Mouse (Mus musculus) urinary bladder, postnatal 25 days (tissue): ENCODE data around the gene Eef1akmt1.

Experiments
- DNase-seq: peaks from one replicate; pipeline ENCODE4 v3.0.0; 2022; ENCODE audit warnings: low spot score

Eef1akmt1 gene

GRCm38 (mm10) chr14:57546557-57547021, 24.8 kb downstream of the Eef1akmt1 start:
- DNase-seq = no peak

DNA sequence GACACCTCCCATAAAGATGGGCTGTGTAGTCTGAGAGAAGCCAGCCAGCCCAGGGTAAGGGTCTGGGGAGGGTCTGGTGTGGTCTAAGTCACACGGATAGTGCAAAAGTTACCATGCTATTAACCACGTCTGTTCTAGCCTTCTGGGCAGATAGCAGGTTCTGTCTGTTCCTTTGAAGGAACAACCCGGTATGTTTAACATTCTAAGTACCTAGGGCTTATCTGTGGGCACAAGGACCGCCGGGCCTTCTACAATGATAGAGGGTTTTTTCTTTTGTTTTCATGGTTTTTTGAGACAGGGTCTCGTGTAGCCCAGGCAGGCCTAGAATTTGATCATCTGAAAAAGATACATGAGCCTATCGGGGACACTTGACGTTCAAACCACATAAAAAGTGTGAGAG, 25.3 kb downstream of the Eef1akmt1 start:
- DNase-seq = no peak

DNA sequence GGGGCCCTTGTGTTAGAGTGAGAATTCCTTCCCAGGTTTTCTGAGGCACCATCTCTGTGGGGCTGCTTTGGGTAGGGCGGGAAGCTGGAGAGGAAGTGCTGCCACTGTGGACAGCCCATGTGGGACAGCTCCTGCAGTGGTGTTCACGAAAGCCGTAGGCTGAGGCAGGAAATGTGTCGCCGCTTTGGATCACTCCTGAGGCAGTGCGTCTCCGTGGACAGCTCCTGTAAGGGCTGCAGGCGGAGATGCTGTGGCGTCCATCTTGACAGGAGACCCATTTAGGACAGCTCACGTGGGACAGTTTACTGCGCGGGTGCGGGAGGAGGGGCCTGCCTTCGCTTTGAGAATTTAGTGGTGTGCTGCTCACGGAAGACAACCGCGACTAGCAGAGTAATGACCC, 25.9 kb downstream of the Eef1akmt1 start:
- DNase-seq = no peak

DNA sequence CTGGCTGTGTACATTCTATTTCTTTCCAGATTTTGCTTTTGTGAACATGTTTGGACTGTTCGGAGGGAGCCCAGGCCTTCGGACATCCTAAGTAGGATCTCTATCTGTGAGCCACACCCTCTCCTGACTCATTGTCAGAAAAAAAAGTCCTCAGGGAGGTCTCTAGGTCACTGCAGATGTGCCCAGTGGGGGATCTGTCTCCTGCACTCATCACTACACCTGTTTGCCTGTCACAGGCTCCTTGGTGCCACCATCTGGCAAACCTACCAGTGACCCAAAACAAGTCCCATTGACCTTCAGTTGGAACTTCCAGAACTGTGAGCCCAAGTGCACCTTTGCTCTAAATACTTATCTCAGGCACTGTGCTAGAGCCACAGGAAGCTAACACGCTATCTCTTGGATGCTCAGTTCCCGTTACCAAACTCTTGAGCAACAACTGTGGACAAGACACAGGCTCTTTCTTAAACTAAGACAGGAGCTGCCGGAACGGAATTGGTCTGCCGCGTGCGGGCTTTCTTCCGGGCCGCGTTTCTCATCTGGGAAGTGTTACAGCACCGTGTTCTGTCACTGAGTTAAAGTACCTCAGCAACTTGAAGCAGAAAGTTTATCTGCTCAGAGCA, 27.9 kb downstream of the Eef1akmt1 start:
- DNase-seq = no peak

- DNase-seq = no peak
Measured at GRCm38 (mm10) chr14:57542231-57542630, 29.2 kb downstream of the Eef1akmt1 start.

DNA sequence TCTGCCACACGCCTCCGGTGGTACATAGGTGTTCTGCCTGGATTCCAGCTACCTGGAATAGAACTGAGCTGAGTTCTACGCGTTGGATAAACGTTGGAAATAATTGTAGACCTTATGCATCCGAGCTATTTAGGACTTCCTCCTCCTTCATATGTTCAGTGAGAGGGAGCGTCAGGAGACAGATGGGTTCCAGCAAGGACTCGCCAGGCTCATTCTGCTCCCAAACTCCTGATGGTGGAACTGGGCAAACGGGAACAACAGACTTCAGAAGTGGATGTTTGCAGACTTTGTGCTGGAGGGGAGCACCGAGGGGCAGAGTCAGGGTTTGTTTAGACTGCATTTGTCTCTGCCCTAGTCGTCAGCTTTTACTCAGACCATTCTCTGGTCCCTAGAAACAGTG, 30.7 kb downstream of the Eef1akmt1 start:
- DNase-seq = no peak

GRCm38 (mm10) chr14:57537261-57538015, 34.0 kb downstream of the Eef1akmt1 start:
- no peak for DNase-seq

DNA sequence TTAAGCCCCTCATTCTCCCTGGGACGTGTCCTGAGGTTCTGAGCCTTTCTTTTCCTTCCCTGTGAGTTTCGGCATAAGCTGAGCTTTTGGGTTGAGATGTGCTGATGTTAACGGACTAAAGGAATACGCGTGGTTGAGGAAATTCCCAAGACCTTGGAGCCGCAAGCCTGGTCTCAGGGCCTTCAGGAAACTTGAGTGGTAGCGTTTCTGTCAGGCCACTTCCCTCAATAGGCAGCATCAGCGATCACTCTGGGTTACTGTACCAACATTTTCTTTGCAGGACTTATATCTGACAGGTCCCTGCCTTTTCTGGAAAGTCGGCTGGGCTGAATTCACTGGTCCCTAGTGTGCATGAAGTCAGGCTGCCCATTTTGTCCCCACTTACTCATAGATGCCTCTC, 34.6 kb downstream of the Eef1akmt1 start:
- no peak for DNase-seq

- no peak for DNase-seq
Measured at GRCm38 (mm10) chr14:57535646-57536045, 35.8 kb downstream of the Eef1akmt1 start.

- DNase-seq = no peak
Measured at GRCm38 (mm10) chr14:57534961-57535360, 36.5 kb downstream of the Eef1akmt1 start.

GRCm38 (mm10) chr14:57534346-57534745, 37.1 kb downstream of the Eef1akmt1 start:
- no peak for DNase-seq

DNA sequence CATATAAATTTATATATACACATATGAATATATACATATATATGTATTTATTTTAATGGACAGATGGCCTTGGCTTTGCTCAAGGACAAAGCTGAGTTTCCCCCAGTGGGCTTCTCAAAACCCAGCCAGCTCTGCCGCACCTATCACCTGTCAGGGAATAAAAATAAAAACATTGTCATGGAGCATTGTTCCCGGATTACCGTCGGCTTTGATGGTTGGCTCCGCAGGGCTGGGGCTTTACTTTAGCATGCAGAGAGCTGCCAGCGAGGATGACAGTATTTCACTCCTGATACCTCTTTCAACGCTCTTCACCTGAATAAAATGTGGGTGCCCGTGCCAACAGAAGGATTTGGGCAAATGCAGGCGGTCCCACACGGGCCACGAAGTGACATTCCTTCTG, 37.6 kb downstream of the Eef1akmt1 start:
- no peak for DNase-seq

DNA sequence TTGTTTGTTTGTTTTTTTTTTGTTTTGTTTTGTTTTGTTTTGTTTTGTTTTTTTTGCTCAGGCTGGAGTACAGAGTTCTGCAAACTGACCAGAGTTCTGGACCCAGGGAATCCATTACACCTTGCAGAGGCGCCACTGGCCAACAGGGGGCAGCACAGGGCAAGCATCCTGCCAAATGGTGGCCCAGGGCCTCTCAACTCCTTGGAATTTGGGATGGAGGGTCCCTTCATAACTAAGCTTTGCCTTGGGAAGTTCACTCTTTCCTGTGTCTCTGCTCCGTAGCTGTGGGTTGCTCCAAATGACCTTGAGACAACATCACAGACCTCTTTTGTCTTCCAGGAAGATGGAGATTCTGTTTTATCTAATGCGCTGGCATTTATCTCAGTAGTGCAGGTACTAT, 38.2 kb downstream of the Eef1akmt1 start:
- DNase-seq = peak; percentile 69

- no peak for DNase-seq
Measured at GRCm38 (mm10) chr14:57532577-57532976, 38.8 kb downstream of the Eef1akmt1 start.

- DNase-seq = no peak
Measured at GRCm38 (mm10) chr14:57529786-57530515, 41.5 kb downstream of the Eef1akmt1 start.

DNA sequence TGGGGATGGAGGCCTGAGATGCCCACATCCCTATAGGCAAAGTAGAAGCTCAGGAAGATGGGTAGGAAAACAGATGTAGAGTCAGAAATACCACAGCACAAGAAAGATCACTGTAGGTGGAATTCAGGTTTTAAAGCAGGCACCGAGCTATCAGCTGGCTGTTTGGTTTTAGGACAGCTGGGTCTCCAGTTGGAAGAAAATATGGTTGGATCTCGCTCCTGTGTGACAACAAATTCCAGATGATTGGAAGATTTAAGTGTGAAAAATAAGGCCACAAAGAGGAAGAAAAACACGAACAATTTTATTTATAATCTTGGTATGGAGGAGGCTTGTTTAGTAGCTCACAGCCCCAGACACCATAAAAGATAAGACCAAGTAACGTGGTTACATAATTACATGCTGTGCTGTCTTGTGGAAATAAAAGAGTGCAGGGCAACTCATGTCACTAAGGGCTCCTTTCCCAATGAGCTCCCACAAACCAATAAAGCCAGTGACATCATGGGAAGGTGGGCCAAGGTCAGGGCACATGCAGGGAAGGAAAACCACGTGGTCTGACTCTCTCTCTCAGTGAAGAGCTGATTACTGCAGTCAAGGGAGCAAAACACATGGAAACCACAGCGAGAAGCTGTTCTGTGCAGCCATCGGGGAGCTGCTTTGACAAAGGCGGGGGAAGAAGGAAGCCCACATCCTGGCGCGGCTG, 42.2 kb downstream of the Eef1akmt1 start:
- DNase-seq = no peak

- no peak for DNase-seq
Measured at GRCm38 (mm10) chr14:57527598-57527997, 43.8 kb downstream of the Eef1akmt1 start.

DNA sequence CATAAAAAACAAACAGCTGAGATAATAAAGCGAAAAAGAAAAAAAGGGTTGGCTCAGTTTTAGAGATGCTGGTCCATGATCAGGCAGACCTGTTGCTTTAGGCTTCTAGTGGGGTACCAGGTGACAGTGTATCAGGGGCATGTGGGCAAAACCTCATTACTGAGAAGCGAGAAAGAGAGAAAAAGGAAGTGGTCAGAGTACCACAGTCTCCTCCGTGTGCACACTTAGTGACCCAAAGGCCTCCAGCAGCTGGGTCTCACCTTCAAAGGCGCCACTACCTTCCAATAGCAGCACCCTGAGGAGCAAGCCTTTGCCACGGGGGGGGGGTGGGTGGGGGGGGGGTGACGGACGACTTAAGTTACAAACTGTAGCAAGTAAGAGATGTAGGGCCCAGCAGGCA, 44.3 kb downstream of the Eef1akmt1 start:
- DNase-seq = no peak

GRCm38 (mm10) chr14:57526050-57526623, 45.3 kb downstream of the Eef1akmt1 start:
- no peak for DNase-seq

DNA sequence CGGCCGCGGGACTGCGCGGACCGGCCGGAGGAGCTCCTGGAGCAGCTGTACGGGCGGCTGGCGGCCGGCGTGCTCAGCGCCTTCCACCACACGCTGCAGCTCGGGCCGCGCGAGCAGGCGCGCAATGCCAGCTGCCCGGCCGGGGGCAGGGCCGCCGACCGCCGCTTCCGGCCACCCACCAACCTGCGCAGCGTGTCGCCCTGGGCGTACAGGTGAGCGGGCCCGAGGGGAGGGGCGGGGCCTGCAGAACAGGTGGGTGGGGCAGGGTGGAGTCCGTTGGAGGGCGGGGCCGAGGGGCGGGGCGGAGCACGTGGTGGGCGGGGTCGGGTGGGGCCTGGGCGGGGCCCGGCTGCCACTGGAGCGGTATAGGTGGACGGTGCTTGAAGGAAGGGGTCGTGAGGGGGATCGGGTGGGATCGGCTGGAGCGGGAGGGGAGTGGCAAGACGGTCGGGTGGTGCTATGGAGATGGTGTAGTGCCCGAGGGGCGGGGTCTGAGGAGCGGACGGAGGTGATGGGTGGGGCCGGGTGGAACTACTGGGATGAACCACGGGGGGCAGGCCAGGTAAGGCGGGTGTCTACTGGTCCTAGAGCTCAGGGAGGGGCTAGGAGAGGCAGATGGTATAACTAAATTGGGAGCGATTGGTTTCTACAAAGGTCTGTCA, 45.9 kb downstream of the Eef1akmt1 start:
- DNase-seq = peak; percentile 70

DNA sequence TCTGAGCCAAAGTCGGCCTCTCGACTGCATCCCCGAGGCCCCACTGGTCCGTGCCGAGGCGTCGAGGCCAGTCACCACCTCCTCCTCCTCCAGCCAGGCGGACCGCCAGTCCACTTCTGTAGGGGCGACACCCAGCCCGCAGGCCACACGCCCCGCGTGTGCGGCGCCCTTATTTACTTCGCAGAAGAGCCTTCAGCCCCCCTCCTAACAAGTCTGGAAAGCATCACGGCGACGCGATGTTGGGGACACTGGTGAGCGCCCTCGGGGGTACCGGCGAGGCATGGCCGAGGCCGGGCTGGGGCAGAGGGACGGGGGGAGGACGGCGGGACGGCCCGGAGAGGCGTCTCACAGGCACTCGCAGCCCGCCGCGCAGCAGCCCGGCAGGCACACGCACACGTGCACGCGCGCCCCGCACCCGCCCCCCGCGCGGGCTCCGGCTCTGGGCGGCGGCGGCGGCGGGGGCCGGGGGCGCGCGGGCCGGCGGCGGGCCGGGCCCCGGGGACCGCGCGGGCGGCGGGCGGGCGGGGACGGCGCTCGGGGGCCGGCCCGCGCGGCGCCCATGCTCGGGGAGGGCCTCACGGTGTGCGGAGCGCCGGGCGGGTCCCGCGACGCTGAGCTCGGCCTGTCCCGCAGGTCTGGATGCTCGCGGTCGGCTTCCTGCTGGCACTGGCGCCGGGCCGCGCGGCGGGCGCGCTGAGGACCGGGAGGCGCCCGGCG, 46.6 kb downstream of the Eef1akmt1 start, which contains the start of gene Il17d:
Gene Il17d (plus strand): TSS at position 107 of the 717 bp plus-strand sequence.
- no peak for DNase-seq
